Mouse (Mus musculus) forebrain, embryonic 10.5 days (tissue): ENCODE results near the gene Nrl. TPM values are rescaled to one million over a fixed set of nuclear protein-coding genes. Genes with fewer than 3 reads are reported as not detected.

Experiments
- DNase-seq: peaks from one replicate; pipeline ENCODE4 v3.0.0-alpha.2; 2017; ENCODE audit warnings: low spot score; ENCODE audit errors: extremely low spot score
- H3K27ac ChIP-seq: fragments of 300-500 bp; sonication (generic); 2 replicates; pipeline ENCODE4 v1.5.1; 2016; ENCODE audit warnings: mild to moderate bottlenecking
- H3K27me3 ChIP-seq: fragments of 300-500 bp; sonication (generic); 2 replicates; pipeline ENCODE4 v1.6.1; 2016; ENCODE audit warnings: mild to moderate bottlenecking; ENCODE audit not compliant: poor library complexity, severe bottlenecking
- H3K36me3 ChIP-seq: fragments of 300-500 bp; sonication (generic); replicated peaks from 2 replicates; pipeline ENCODE4 v1.6.1; 2016; ENCODE audit warnings: mild to moderate bottlenecking, moderate library complexity
- H3K4me1 ChIP-seq: fragments of 300-500 bp; sonication (generic); 2 replicates; pipeline ENCODE4 v1.6.1; 2016
- H3K4me3 ChIP-seq: fragments of 300-500 bp; sonication (generic); 2 replicates; pipeline ENCODE4 v1.5.1; 2016; ENCODE audit warnings: mild to moderate bottlenecking, moderate library complexity
- H3K9me3 ChIP-seq: fragments of 300-500 bp; sonication (generic); 2 replicates; pipeline ENCODE4 v1.6.1; 2016; ENCODE audit warnings: mild to moderate bottlenecking, moderate library complexity
- WGBS: fragments of 180-500 bp; shearing (Covaris S2); methylation state at CpG from one replicate; pipeline ENCODE4 v1.1.7; 2016; 5-methylcytosine and 5-hydroxymethylcytosine counted together
- polyA plus RNA-seq: library from polyadenylated mRNA; unstranded; fragments of >200 nt; fragmentation: Nextera tagmentation; extraction: Ambion mirVana; gene quantifications from 2 replicates; pipeline ENCODE4 v1.2.1, GENCODE M21; 2016

The Nrl gene
- polyA plus RNA-seq, 1 experiment from 2014 or later: not detected

- H3K27ac ChIP-seq: no peak overlapping the region
- H3K36me3 ChIP-seq: no peaks in the 10 kb centered on the region
- H3K9me3 ChIP-seq: no peaks in the 10 kb centered on the region
- H3K27me3 ChIP-seq: no peaks in the 10 kb centered on the region
- H3K4me3 ChIP-seq: no peak overlapping the region
- peaks cover 12% of the 10 kb centered on the region for H3K4me1 ChIP-seq
- peak; percentile 8 for DNase-seq
These were observed 29.9 kb upstream of the Nrl start for GRCm38 (mm10) chr14:55554635-55555034.

DNA sequence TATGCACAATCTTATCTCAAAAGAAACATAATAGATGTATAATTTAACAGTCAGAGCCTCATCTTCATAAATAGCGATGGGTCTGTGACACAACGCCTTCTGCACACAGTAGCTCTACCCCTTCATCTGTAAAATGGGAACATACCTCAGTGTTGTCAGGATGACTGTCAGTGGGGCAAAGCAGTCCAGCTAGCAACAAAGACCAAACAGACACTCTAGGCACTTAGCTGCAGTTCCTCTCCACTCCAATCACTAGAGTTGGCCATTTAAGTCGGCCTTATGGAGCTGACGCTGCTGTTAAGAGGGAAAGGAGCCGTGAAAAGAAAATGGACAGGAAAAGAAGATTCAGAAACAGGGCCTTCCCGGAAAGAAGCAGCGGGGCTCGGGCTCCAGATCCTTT, 27.0 kb upstream of the Nrl start:
- H3K4me3 ChIP-seq: no peak overlapping the region
- DNase-seq: no peak
- WGBS: 91% methylated on average over 8 of the region's 8 CpGs
- H3K4me1 ChIP-seq: peaks cover 2% of the 10 kb centered on the region; the same call in 1 of the 2 replicates
- H3K36me3 ChIP-seq: peaks cover 26% of the 10 kb centered on the region
- H3K9me3 ChIP-seq: no peaks in the 10 kb centered on the region
- H3K27ac ChIP-seq: no peak overlapping the region
- no peaks in the 10 kb centered on the region for H3K27me3 ChIP-seq

DNA sequence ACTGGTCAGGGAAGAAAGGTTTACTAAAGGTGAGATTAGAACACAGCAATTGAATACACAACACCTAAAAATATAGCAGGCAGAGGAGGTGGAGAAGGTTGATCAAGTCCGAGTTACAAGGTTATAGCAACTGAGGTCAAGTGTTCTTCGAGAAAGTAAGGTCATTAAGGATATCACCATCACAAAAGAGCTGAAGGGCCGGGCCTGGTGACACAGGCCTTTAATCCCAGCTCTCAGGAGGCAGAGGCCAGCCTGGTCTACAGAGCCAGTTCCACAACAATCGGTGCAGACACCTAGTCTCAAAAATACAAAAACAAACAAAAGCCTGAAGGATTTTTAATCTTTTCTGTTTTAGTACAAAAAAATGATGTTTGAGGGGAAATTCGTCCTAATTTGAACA, 26.6 kb upstream of the Nrl start:
- WGBS: 77% methylated on average over 5 of the region's 5 CpGs
- Histone ChIP-seq H3K4me3 (no peak overlapping the region), H3K27me3 (no peaks in the 10 kb centered on the region), H3K9me3 (no peaks in the 10 kb centered on the region), H3K36me3 (peaks cover 29% of the 10 kb centered on the region), H3K4me1 (no peaks in the 10 kb centered on the region), H3K27ac (no peak overlapping the region)
- no peak for DNase-seq

DNA sequence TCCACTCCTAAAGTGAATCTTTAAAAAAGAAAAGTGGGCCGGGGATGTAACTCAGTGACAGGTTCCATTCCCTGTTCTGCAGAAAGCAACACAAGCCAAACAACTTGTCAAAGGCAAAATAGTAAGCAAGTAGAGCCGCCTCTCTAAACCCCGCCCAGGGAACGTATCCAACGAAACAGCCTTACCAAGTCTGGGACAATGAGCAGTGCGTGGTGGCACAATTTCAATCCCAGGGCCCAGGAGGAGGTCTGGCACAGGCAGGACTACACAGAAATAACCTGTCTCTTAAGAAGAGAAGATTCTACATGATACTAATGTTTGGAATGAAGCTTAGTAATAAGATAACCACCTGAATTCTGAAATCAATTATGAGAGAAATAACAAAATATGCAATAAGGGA, 25.4 kb upstream of the Nrl start:
- 89% methylated on average over 6 of the region's 6 CpGs for WGBS
- Histone ChIP-seq H3K4me1 (no peaks in the 10 kb centered on the region), H3K36me3 (peaks cover 37% of the 10 kb centered on the region), H3K27ac (no peak overlapping the region), H3K27me3 (no peaks in the 10 kb centered on the region), H3K4me3 (no peak overlapping the region), H3K9me3 (no peaks in the 10 kb centered on the region)
- DNase-seq: no peak

DNA sequence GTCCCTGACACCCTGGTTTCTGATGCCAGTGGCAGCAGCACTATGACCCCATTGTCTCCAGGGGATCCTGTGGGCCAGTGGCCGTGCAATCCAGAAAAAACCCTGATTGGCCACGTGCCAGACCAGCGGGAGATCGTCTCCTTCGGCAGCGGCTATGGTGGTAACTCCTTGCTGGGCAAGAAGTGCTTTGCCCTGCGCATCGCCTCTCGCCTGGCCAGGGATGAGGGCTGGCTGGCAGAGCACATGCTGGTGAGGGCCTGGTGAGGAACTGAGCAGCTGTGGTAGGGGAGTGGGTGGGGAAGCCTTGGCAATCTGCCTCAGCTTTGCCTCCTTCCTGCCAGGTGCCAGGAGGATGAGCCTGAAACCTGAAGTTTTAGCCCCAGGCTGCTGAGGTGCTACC, 19.6 kb upstream of the Nrl start:
- peaks cover 60% of the 10 kb centered on the region for H3K36me3 ChIP-seq
- no peak overlapping the region for H3K27ac ChIP-seq
- no peak for DNase-seq
- peaks cover 24% of the 10 kb centered on the region for H3K4me1 ChIP-seq
- no peak overlapping the region for H3K4me3 ChIP-seq
- WGBS: 91% methylated on average over 9 of the region's 9 CpGs
- H3K27me3 ChIP-seq: peaks cover under 1% of the 10 kb centered on the region; the same call in 1 of the 2 replicates
- H3K9me3 ChIP-seq: no peaks in the 10 kb centered on the region

DNA sequence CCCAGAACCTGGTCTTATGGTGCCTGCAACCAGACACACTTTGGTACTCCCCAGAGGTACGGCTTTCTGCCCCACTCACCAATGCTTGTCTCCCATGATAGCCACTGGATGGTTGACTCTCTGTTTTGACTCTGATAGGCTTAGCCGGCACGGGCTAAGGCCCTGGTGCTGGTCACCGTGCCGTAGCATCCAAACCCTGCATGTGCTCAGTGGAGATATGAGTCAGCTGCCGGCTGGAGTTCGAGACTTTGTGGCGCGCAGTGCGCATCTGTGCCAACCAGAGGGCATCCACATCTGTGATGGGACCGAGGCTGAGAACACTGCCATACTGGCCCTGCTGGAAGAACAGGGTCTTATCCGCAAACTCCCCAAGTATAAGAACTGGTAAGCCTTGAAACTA, 17.5 kb upstream of the Nrl start:
- Histone ChIP-seq H3K27me3 (peaks cover 11% of the 10 kb centered on the region), H3K36me3 (peaks cover 39% of the 10 kb centered on the region), H3K4me1 (peaks cover 25% of the 10 kb centered on the region), H3K4me3 (no peak overlapping the region), H3K27ac (no peak overlapping the region), H3K9me3 (no peaks in the 10 kb centered on the region)
- 93% methylated on average over 12 of the region's 12 CpGs for WGBS
- no peak for DNase-seq

DNA sequence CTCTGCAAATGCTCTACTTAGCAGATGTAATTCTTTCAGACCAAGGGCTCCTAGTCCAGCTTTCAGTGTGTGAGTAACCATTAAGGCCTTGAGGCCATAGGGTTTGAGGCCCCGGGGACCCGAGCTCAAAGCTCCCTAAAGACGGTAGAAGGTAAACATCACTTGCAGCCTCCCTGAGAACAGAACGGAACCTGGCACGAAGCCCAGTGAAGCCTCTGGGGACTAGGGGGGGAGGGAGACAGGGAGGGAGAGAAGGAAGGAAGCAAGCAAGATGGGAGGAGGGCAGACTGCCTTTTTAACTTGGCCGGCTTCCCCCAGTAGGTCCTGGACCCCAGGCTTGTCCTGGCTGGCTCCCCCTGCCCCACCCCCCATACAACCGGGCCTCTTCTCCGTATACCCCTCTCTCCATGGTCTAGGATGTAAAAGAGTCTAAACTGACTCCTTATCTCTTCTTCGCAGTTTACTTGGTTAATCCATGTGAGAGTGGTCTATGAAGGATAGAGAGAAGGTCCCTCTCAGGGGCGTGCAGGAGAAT, 16.1 kb upstream of the Nrl start:
- H3K4me1 ChIP-seq: peaks cover 25% of the 10 kb centered on the region
- peaks cover 11% of the 10 kb centered on the region for H3K27me3 ChIP-seq
- peak; percentile 33 for DNase-seq
- peaks cover 28% of the 10 kb centered on the region for H3K36me3 ChIP-seq
- 7% methylated on average over 10 of the region's 10 CpGs for WGBS
- no peaks in the 10 kb centered on the region for H3K9me3 ChIP-seq
- H3K4me3 ChIP-seq: peak overlapping the region; percentile 70
- H3K27ac ChIP-seq: peak overlapping the region; percentile 86

- Histone ChIP-seq H3K36me3 (peaks cover 26% of the 10 kb centered on the region), H3K9me3 (no peaks in the 10 kb centered on the region), H3K4me3 (peak within 1 kb of the TSS; percentile 70), H3K4me1 (peaks cover 25% of the 10 kb centered on the region), H3K27ac (peak within 1 kb of the TSS; percentile 86), H3K27me3 (peaks cover 11% of the 10 kb centered on the region)
- peak; percentile 78 for DNase-seq
- WGBS: under 1% methylated on average over 31 of the region's 32 CpGs
These were observed 15.4 kb upstream of the Nrl start, which contains the start of gene Pck2 for GRCm38 (mm10) chr14:55540067-55540786. Gene Pck2, plus strand, starts transcription at chr14:55540266.

- no peak for DNase-seq
- 58% methylated on average over 6 of the region's 6 CpGs for WGBS
- no peak overlapping the region for H3K4me3 ChIP-seq
- H3K27me3 ChIP-seq: peaks cover 11% of the 10 kb centered on the region
- no peaks in the 10 kb centered on the region for H3K9me3 ChIP-seq
- peaks cover 20% of the 10 kb centered on the region for H3K4me1 ChIP-seq
- H3K36me3 ChIP-seq: no peaks in the 10 kb centered on the region
- H3K27ac ChIP-seq: no peak overlapping the region
These were observed 11.4 kb upstream of the Nrl start for GRCm38 (mm10) chr14:55536116-55536745.

DNA sequence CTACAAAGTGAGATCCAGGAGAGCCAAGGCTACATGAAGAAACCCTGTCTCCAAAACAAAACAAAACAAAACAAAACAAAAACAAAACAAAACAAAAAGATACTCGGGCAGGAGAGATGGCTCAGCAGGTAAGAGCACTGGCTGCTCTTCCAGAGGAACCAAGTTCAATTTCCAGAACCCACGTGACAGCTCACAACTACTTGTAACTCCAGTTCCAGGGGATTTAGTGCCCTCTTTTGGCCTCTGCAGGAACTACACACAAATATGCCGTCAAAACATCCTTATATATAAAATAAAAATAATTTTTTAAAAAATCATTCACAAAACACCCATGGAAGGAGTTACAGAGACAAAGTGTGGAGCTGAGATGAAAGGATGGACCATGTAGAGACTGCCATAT, 3.2 kb upstream of the Nrl start:
- no peak for DNase-seq
- no peak overlapping the region for H3K27ac ChIP-seq
- no peaks in the 10 kb centered on the region for H3K4me1 ChIP-seq
- peaks cover 34% of the 10 kb centered on the region for H3K27me3 ChIP-seq
- 21% methylated on average over 3 of the region's 3 CpGs for WGBS
- H3K9me3 ChIP-seq: no peaks in the 10 kb centered on the region
- no peak overlapping the region for H3K4me3 ChIP-seq
- H3K36me3 ChIP-seq: no peaks in the 10 kb centered on the region

GRCm38 (mm10) chr14:55526674-55527073, 1.9 kb upstream of the Nrl start:
- Histone ChIP-seq H3K27me3 (peaks cover 47% of the 10 kb centered on the region), H3K36me3 (no peaks in the 10 kb centered on the region), H3K4me3 (no peak overlapping the region), H3K27ac (no peak overlapping the region), H3K4me1 (no peaks in the 10 kb centered on the region), H3K9me3 (no peaks in the 10 kb centered on the region)
- no peak for DNase-seq
- 93% methylated on average over 2 of the region's 2 CpGs for WGBS

DNA sequence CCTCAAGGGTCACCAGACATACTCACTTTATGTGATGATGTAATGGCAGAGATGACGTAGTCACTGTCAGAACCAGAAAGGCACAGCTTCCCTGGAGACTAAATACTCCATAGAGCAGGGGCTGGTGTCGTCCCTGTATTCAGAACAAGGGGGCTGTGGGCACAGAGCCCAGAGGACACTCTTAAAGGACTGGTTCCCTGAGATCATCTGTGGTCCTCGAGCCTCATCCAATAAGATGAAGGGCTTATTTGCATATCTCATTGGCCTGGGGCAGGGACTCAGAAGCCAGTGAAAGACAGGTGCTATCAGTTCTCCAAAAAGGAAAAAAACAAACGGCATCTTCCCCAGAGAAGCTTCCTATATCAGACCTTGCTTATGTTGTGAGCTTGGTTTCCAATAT, 719 bp downstream of the Nrl start:
- Histone ChIP-seq H3K36me3 (no peaks in the 10 kb centered on the region), H3K27ac (no peak overlapping the region), H3K4me1 (peaks cover 15% of the 10 kb centered on the region), H3K9me3 (no peaks in the 10 kb centered on the region), H3K27me3 (peaks cover 59% of the 10 kb centered on the region), H3K4me3 (no peak overlapping the region)
- no peak for DNase-seq
- 72% methylated on average over 4 of the region's 4 CpGs for WGBS
